Mouse (Mus musculus) C2C12 (cell line): ENCODE measurements around the gene Dand5.

Experiments used
- CTCF ChIP-seq: IDR thresholded peaks from one replicate; pipeline ENCODE4 v1.5.1; 2011; ENCODE audit not compliant: control insufficient read depth, insufficient read depth, insufficient read length
- MAX ChIP-seq: IDR thresholded peaks from one replicate; pipeline ENCODE4 v1.6.1; 2011; ENCODE audit warnings: mild to moderate bottlenecking, control low read depth

GRCm38 (mm10) chr8:84832034-84832717, 9.6 kb upstream of the Dand5 start:
- TF ChIP-seq CTCF (no peak), MAX (peak; percentile 87)
